Mouse (Mus musculus) kidney, embryonic 15.5 days (tissue): ENCODE data around the gene Muc15. TPM values are rescaled to one million over a fixed set of nuclear protein-coding genes. Genes with fewer than 3 reads are reported as not detected.

Source experiments
- polyA plus RNA-seq: library from polyadenylated mRNA; unstranded; fragments of >200 nt; fragmentation: Nextera tagmentation; extraction: Ambion mirVana; gene quantifications from 2 replicates; pipeline ENCODE4 v1.2.1, GENCODE M21; 2015

Gene Muc15
- polyA plus RNA-seq, 1 experiment from 2014 or later: not detected

Other genes starting within 250 kb of the Muc15 start
- gene Slc5a12, start 124.0 kb upstream of the Muc15 start, polyA plus RNA-seq: 0.84 and 1.4 TPM in 2 replicates
- gene Ano3, start 229.6 kb downstream of the Muc15 start, polyA plus RNA-seq: 0.62 and 0.68 TPM in 2 replicates